Mouse (Mus musculus): ENCODE results near the gene Alb. TPM values are rescaled to one million over a fixed set of nuclear protein-coding genes. Genes with fewer than 3 reads are reported as not detected.

Gene Alb
- total RNA-seq (2022), result under 1 TPM in 1 of 4 experiments, not detected in 3; 0.21 TPM

- DNase-seq (ENCODE audit: low spot score in 2 of 2), result no peak
Observed at GRCm38 (mm10) chr5:90460619-90461018, at the start of gene Alb. Gene Alb, plus strand, starts transcription at chr5:90460897.

GRCm38 (mm10) chr5:90414142-90414924 is 46.4 kb upstream of the Alb start:
- no peak for DNase-seq (ENCODE audit: low spot score in 2 of 2)

- no peak for DNase-seq (ENCODE audit: low spot score in 2 of 2)
Observed at GRCm38 (mm10) chr5:90414925-90415295, 45.8 kb upstream of the Alb start.

GRCm38 (mm10) chr5:90424625-90425024 is 36.1 kb upstream of the Alb start:
- DNase-seq (ENCODE audit: low spot score in 2 of 2), result no peak

GRCm38 (mm10) chr5:90425191-90425590 is 35.5 kb upstream of the Alb start:
- DNase-seq (ENCODE audit: low spot score in 2 of 2), result no peak

GRCm38 (mm10) chr5:90431053-90431452 is 29.6 kb upstream of the Alb start:
- no peak for DNase-seq (ENCODE audit: low spot score in 2 of 2)

- no peak for DNase-seq (ENCODE audit: low spot score in 2 of 2)
Observed at GRCm38 (mm10) chr5:90439157-90439556, 21.5 kb upstream of the Alb start.

- no peak for DNase-seq (ENCODE audit: low spot score in 2 of 2)
Observed at GRCm38 (mm10) chr5:90447577-90447976, 13.1 kb upstream of the Alb start.

- no peak for DNase-seq (ENCODE audit: low spot score in 2 of 2)
Observed at GRCm38 (mm10) chr5:90449961-90450360, 10.7 kb upstream of the Alb start.

GRCm38 (mm10) chr5:90452711-90453110 is 8.0 kb upstream of the Alb start:
- DNase-seq (ENCODE audit: low spot score in 2 of 2), result no peak

GRCm38 (mm10) chr5:90457241-90457640 is 3.5 kb upstream of the Alb start:
- DNase-seq (ENCODE audit: low spot score in 2 of 2), result no peak

- no peak for DNase-seq (ENCODE audit: low spot score in 2 of 2)
Observed at GRCm38 (mm10) chr5:90458727-90459126, 2.0 kb upstream of the Alb start.

GRCm38 (mm10) chr5:90466806-90467205 is 6.1 kb downstream of the Alb start:
- DNase-seq (ENCODE audit: low spot score in 2 of 2), result no peak

- no peak for DNase-seq (ENCODE audit: low spot score in 2 of 2)
Observed at GRCm38 (mm10) chr5:90467245-90467644, 6.5 kb downstream of the Alb start.

- no peak for DNase-seq (ENCODE audit: low spot score in 2 of 2)
Observed at GRCm38 (mm10) chr5:90470836-90471235, 10.1 kb downstream of the Alb start.

GRCm38 (mm10) chr5:90473902-90474301 is 13.2 kb downstream of the Alb start:
- DNase-seq (ENCODE audit: low spot score in 2 of 2), result no peak

GRCm38 (mm10) chr5:90474369-90474768 is 13.7 kb downstream of the Alb start:
- no peak for DNase-seq (ENCODE audit: low spot score in 2 of 2)

GRCm38 (mm10) chr5:90476741-90477140 is 16.0 kb downstream of the Alb start:
- DNase-seq (ENCODE audit: low spot score in 2 of 2), result no peak

GRCm38 (mm10) chr5:90477308-90478140 is 16.8 kb downstream of the Alb start:
- DNase-seq (ENCODE audit: low spot score in 2 of 2), result no peak

- no peak for DNase-seq (ENCODE audit: low spot score in 2 of 2)
Observed at GRCm38 (mm10) chr5:90478886-90479285, 18.2 kb downstream of the Alb start.

GRCm38 (mm10) chr5:90485597-90485996 is 24.9 kb downstream of the Alb start:
- DNase-seq (ENCODE audit: low spot score in 2 of 2), result no peak

- no peak for DNase-seq (ENCODE audit: low spot score in 2 of 2)
Observed at GRCm38 (mm10) chr5:90488323-90488722, 27.6 kb downstream of the Alb start.

- DNase-seq (ENCODE audit: low spot score in 2 of 2), result no peak
Observed at GRCm38 (mm10) chr5:90490518-90490917, 29.8 kb downstream of the Alb start, which contains the start of gene Afp. Gene Afp, plus strand, starts transcription at chr5:90490737.

Measured in layer of hippocampus, adult 8-10 months (tissue).